Mouse (Mus musculus): ENCODE results near the gene Gm28305.

The Gm28305 gene

GRCm38 (mm10) chr9:104070241-104070640 lies 29.8 kb downstream of the Gm28305 start:
- no peak for DNase-seq (ENCODE audit: low read depth, low spot score)

GRCm38 (mm10) chr9:104070863-104071604 lies 30.6 kb downstream of the Gm28305 start:
- DNase-seq (ENCODE audit: low read depth, low spot score) = no peak

- DNase-seq (ENCODE audit: low read depth, low spot score) = no peak
Observed at GRCm38 (mm10) chr9:104075808-104076207, 35.3 kb downstream of the Gm28305 start.

GRCm38 (mm10) chr9:104078780-104079179 lies 38.3 kb downstream of the Gm28305 start:
- DNase-seq (ENCODE audit: low read depth, low spot score) = no peak

GRCm38 (mm10) chr9:104079379-104079778 lies 38.9 kb downstream of the Gm28305 start:
- no peak for DNase-seq (ENCODE audit: low read depth, low spot score)

- no peak for DNase-seq (ENCODE audit: low read depth, low spot score)
Observed at GRCm38 (mm10) chr9:104080038-104080437, 39.6 kb downstream of the Gm28305 start.

GRCm38 (mm10) chr9:104085730-104086429 lies 45.4 kb downstream of the Gm28305 start:
- no peak for DNase-seq (ENCODE audit: low read depth, low spot score)

GRCm38 (mm10) chr9:104088555-104088954 lies 48.1 kb downstream of the Gm28305 start:
- no peak for DNase-seq (ENCODE audit: low read depth, low spot score)

GRCm38 (mm10) chr9:104092945-104093344 lies 52.5 kb downstream of the Gm28305 start:
- DNase-seq (ENCODE audit: low read depth, low spot score) = no peak

- no peak for DNase-seq (ENCODE audit: low read depth, low spot score)
Observed at GRCm38 (mm10) chr9:104098256-104098655, 57.8 kb downstream of the Gm28305 start.

- DNase-seq (ENCODE audit: low read depth, low spot score) = no peak
Observed at GRCm38 (mm10) chr9:104099060-104099459, 58.6 kb downstream of the Gm28305 start.

GRCm38 (mm10) chr9:104100822-104101221 lies 60.4 kb downstream of the Gm28305 start:
- no peak for DNase-seq (ENCODE audit: low read depth, low spot score)

GRCm38 (mm10) chr9:104101458-104101857 lies 61.0 kb downstream of the Gm28305 start:
- DNase-seq (ENCODE audit: low read depth, low spot score) = no peak

- no peak for DNase-seq (ENCODE audit: low read depth, low spot score)
Observed at GRCm38 (mm10) chr9:104102301-104102700, 61.8 kb downstream of the Gm28305 start.

- no peak for DNase-seq (ENCODE audit: low read depth, low spot score)
Observed at GRCm38 (mm10) chr9:104102901-104103300, 62.4 kb downstream of the Gm28305 start.

- no peak for DNase-seq (ENCODE audit: low read depth, low spot score)
Observed at GRCm38 (mm10) chr9:104104986-104105385, 64.5 kb downstream of the Gm28305 start.

GRCm38 (mm10) chr9:104106930-104107329 lies 66.5 kb downstream of the Gm28305 start:
- DNase-seq (ENCODE audit: low read depth, low spot score) = no peak

GRCm38 (mm10) chr9:104107482-104107881 lies 67.0 kb downstream of the Gm28305 start:
- DNase-seq (ENCODE audit: low read depth, low spot score) = no peak

- DNase-seq (ENCODE audit: low read depth, low spot score) = no peak
Observed at GRCm38 (mm10) chr9:104108571-104109143, 68.2 kb downstream of the Gm28305 start.

- no peak for DNase-seq (ENCODE audit: low read depth, low spot score)
Observed at GRCm38 (mm10) chr9:104109151-104109550, 68.7 kb downstream of the Gm28305 start.

- DNase-seq (ENCODE audit: low read depth, low spot score) = no peak
Observed at GRCm38 (mm10) chr9:104123101-104123500, 82.6 kb downstream of the Gm28305 start.

GRCm38 (mm10) chr9:104123622-104124021 lies 83.2 kb downstream of the Gm28305 start:
- no peak for DNase-seq (ENCODE audit: low read depth, low spot score)
